Mouse (Mus musculus): ENCODE measurements around the gene Ubap2l. TPM values are rescaled to one million over a fixed set of nuclear protein-coding genes. Genes with fewer than 3 reads are reported as not detected.
A peak's percentile ranks its signal among the peaks of the same experiment; 100 is the strongest.

Ubap2l gene
- polyA plus RNA-seq, 1 experiment, result 95.2 TPM

- Histone ChIP-seq H3K4me3 (replicated peaks; ENCODE audit: extremely low read depth, low read depth, low read length) (no peak within 1 kb of the TSS), H3K4me1 (ENCODE audit: control insufficient read depth, insufficient read depth, low read length) (peaks cover 2% of the 10 kb centered on the region)
- no peak for DNase-seq
- TF ChIP-seq CTCF (IDR thresholded peaks at IDR 0.05; ENCODE audit: insufficient read depth, low read length), result no peak
- no peak for TF ChIP-seq POLR2A (IDR thresholded peaks at IDR 0.05; ENCODE audit: borderline replicate concordance, extremely low read depth, low read depth, low read length)
- WGBS, result 58% methylated on average over 4 of the region's 4 CpGs
These were observed 19.9 kb upstream of the Ubap2l start, which contains the start of gene Tpm3 for GRCm38 (mm10) chr3:90072294-90072693. Tpm3 (plus strand) TSS chr3:90072649.

- WGBS, result 55% methylated on average over 7 of the region's 7 CpGs
- Histone ChIP-seq H3K4me1 (ENCODE audit: control insufficient read depth, insufficient read depth, low read length) (no peaks in the 10 kb centered on the region), H3K4me3 (replicated peaks; ENCODE audit: extremely low read depth, low read depth, low read length) (no peak overlapping the region)
- TF ChIP-seq POLR2A (IDR thresholded peaks at IDR 0.05; ENCODE audit: borderline replicate concordance, extremely low read depth, low read depth, low read length) (no peak), CTCF (IDR thresholded peaks at IDR 0.05; ENCODE audit: insufficient read depth, low read length) (no peak)
- DNase-seq, result no peak
These were observed 17.3 kb upstream of the Ubap2l start for GRCm38 (mm10) chr3:90069688-90070087.

- DNase-seq, result no peak
- Histone ChIP-seq H3K4me3 (replicated peaks; ENCODE audit: extremely low read depth, low read depth, low read length) (no peak overlapping the region), H3K4me1 (ENCODE audit: control insufficient read depth, insufficient read depth, low read length) (no peaks in the 10 kb centered on the region)
- 81% methylated on average over 4 of the region's 4 CpGs for WGBS
- no peak for TF ChIP-seq POLR2A (IDR thresholded peaks at IDR 0.05; ENCODE audit: borderline replicate concordance, extremely low read depth, low read depth, low read length)
- no peak for TF ChIP-seq CTCF (IDR thresholded peaks at IDR 0.05; ENCODE audit: insufficient read depth, low read length)
These were observed 15.4 kb upstream of the Ubap2l start for GRCm38 (mm10) chr3:90067851-90068250.

GRCm38 (mm10) chr3:90065553-90065952 is 13.1 kb upstream of the Ubap2l start:
- TF ChIP-seq CTCF (IDR thresholded peaks at IDR 0.05; ENCODE audit: insufficient read depth, low read length) (peak; percentile 48), POLR2A (IDR thresholded peaks at IDR 0.05; ENCODE audit: borderline replicate concordance, extremely low read depth, low read depth, low read length) (no peak)
- no peaks in the 10 kb centered on the region for H3K4me1 ChIP-seq (ENCODE audit: control insufficient read depth, insufficient read depth, low read length)
- 51% methylated on average over 3 of the region's 3 CpGs for WGBS
- DNase-seq, result no peak
- H3K4me3 ChIP-seq (replicated peaks; ENCODE audit: extremely low read depth, low read depth, low read length), result no peak overlapping the region

DNA sequence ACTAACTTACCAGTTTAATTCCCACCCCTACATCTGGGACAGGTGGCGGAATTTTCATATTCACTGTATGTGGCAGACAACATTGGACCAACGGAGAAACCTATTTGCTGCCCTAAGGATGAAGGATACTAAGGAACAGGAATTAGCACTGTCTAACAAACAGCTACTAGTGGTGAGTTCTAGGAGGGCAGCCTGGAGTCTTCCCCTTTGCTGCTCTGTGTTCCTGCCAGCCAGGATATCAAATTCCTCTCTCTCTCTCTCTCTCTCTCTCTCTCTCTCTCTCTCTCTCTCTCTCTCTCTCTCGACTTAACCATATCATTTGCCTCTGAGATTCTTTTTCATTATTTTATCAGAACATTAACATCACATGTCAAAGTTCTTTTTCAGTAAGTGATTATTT is 12.0 kb upstream of the Ubap2l start:
- 80% methylated on average over 3 of the region's 3 CpGs for WGBS
- TF ChIP-seq POLR2A (IDR thresholded peaks at IDR 0.05; ENCODE audit: borderline replicate concordance, extremely low read depth, low read depth, low read length) (no peak), CTCF (IDR thresholded peaks at IDR 0.05; ENCODE audit: insufficient read depth, low read length) (no peak)
- no peak for DNase-seq
- H3K4me1 ChIP-seq (ENCODE audit: control insufficient read depth, insufficient read depth, low read length), result no peaks in the 10 kb centered on the region
- H3K4me3 ChIP-seq (replicated peaks; ENCODE audit: extremely low read depth, low read depth, low read length), result no peak overlapping the region

DNA sequence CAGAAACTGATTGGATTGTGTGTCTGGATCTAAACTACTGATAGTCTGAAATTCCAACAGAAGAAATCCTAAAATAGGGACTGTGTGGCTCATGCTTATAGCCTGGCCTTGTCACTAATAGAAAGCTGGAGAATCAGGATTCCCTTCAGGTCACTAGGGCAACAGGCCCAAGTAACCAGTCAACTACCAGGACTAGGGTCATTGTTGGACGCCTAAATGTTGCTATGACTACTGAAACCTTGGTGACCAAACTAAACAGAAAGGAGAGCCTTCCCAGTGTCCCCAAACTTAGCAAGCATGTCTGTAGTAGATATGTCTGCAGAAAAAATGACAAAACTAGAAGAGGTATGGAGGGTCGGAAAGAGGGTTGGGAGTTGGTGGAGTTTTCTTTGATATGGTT is 10.1 kb upstream of the Ubap2l start:
- WGBS, result 54% methylated on average over 2 of the region's 2 CpGs
- TF ChIP-seq CTCF (IDR thresholded peaks at IDR 0.05; ENCODE audit: insufficient read depth, low read length), result no peak
- no peak overlapping the region for H3K4me3 ChIP-seq (replicated peaks; ENCODE audit: extremely low read depth, low read depth, low read length)
- DNase-seq, result no peak
- H3K4me1 ChIP-seq (ENCODE audit: control insufficient read depth, insufficient read depth, low read length), result no peaks in the 10 kb centered on the region

GRCm38 (mm10) chr3:90061549-90061948 is 9.1 kb upstream of the Ubap2l start:
- TF ChIP-seq CTCF (IDR thresholded peaks at IDR 0.05; ENCODE audit: insufficient read depth, low read length) (no peak), POLR2A (IDR thresholded peaks at IDR 0.05; ENCODE audit: borderline replicate concordance, extremely low read depth, low read depth, low read length) (no peak)
- Histone ChIP-seq H3K4me1 (ENCODE audit: control insufficient read depth, insufficient read depth, low read length) (no peaks in the 10 kb centered on the region), H3K4me3 (replicated peaks; ENCODE audit: extremely low read depth, low read depth, low read length) (no peak overlapping the region)
- 77% methylated on average over 6 of the region's 6 CpGs for WGBS
- no peak for DNase-seq

DNA sequence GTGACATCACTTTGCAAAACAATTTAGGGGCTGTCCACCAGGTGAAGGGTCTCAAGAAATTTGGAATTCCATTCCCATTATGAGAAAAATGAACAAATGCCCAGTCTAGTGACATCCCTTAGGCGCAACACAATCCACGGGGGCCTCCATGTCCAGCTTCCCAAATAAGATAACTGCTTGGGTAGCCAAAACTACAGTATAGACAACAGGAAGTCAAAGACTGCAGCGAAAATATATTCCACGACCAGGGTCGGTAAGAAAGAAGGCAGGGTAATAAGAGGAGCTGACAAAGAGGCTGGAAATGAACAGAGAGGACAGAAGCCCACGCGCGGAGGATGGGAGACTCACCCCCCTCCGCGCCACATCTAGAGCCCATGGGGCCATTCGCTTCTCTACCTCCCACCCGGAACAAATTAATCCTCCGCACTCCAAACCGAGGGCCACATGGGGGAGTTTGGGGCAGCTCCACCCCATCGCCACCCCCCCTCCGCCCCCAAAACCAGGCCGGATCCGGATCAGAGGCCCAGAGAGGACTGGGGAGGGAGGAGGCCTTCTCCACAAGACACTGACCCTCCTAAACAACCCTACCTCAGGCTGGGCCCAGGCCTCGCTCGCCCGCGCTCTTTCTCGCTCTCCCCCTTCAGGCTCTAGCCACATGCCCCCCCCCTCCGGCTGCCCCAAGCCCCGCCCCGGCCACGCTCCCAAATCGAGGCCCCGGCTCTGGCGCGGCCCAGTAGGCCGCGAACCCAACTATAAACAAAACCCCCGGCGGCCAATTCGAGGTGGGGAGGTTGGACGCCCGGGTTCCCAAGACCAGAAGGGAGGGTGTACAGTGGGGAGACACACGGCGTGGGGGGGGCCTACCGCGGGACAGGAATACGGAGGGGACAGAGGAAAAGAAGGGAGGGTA is 732 bp downstream of the Ubap2l start, which contains the start of gene 4933434E20Rik:
TSS of gene 4933434E20Rik (plus strand) at position 196 of the 910 bp plus-strand sequence.
- no peak for DNase-seq
- TF ChIP-seq POLR2A (IDR thresholded peaks at IDR 0.05; ENCODE audit: borderline replicate concordance, extremely low read depth, low read depth, low read length), result 0 out of 2 replicates have a peak, but pooled peaks have one; percentile 19
- TF ChIP-seq CTCF (IDR thresholded peaks at IDR 0.05; ENCODE audit: insufficient read depth, low read length), result no peak
- peaks cover 17% of the 10 kb centered on the region for H3K4me1 ChIP-seq (ENCODE audit: control insufficient read depth, insufficient read depth, low read length)
- under 1% methylated on average over 43 of the region's 43 CpGs for WGBS
- H3K4me3 ChIP-seq (replicated peaks; ENCODE audit: extremely low read depth, low read depth, low read length), result peak within 1 kb of the TSS; percentile 89

GRCm38 (mm10) chr3:90049691-90050090 is 2.7 kb downstream of the Ubap2l start:
- 17% methylated on average over 3 of the region's 3 CpGs for WGBS
- TF ChIP-seq CTCF (IDR thresholded peaks at IDR 0.05; ENCODE audit: insufficient read depth, low read length) (no peak), POLR2A (IDR thresholded peaks at IDR 0.05; ENCODE audit: borderline replicate concordance, extremely low read depth, low read depth, low read length) (no peak)
- peaks cover 17% of the 10 kb centered on the region for H3K4me1 ChIP-seq (ENCODE audit: control insufficient read depth, insufficient read depth, low read length)
- H3K4me3 ChIP-seq (replicated peaks; ENCODE audit: extremely low read depth, low read depth, low read length), result no peak overlapping the region
- DNase-seq, result no peak

- no peak for DNase-seq
- 87% methylated on average over 1 of the region's 1 CpGs for WGBS
- H3K4me3 ChIP-seq (replicated peaks; ENCODE audit: extremely low read depth, low read depth, low read length), result no peak overlapping the region
- no peaks in the 10 kb centered on the region for H3K4me1 ChIP-seq (ENCODE audit: control insufficient read depth, insufficient read depth, low read length)
- TF ChIP-seq POLR2A (IDR thresholded peaks at IDR 0.05; ENCODE audit: borderline replicate concordance, extremely low read depth, low read depth, low read length) (no peak), CTCF (IDR thresholded peaks at IDR 0.05; ENCODE audit: insufficient read depth, low read length) (no peak)
These were observed 16.2 kb downstream of the Ubap2l start for GRCm38 (mm10) chr3:90036263-90036662.

Data from lung, adult 2 months (tissue).